Mouse (Mus musculus) olfactory bulb, adult 2 months (tissue): ENCODE data around the gene Gng2. TPM values are rescaled to one million over a fixed set of nuclear protein-coding genes. Genes with fewer than 3 reads are reported as not detected.

Source experiments
- H3K27ac ChIP-seq: fragments of 200-500 bp; 2 replicates; pipeline ENCODE4 v1.5.1; 2012; ENCODE audit warnings: low read depth, low read length; ENCODE audit not compliant: insufficient read depth
- H3K4me1 ChIP-seq: fragments of 200-500 bp; 2 replicates; pipeline ENCODE4 v1.6.1; 2012; ENCODE audit warnings: low read length; ENCODE audit not compliant: control insufficient read depth, insufficient read depth
- H3K4me3 ChIP-seq: fragments of 200-500 bp; 2 replicates; pipeline ENCODE4 v1.5.1; 2012; ENCODE audit warnings: mild to moderate bottlenecking, low read depth, low read length, moderate library complexity; ENCODE audit not compliant: insufficient read depth
- CTCF ChIP-seq: fragments of 200-500 bp; IDR thresholded peaks from 2 replicates; pipeline ENCODE4 v1.5.1; 2012; ENCODE audit warnings: low read depth, mild to moderate bottlenecking, low read length, moderate library complexity; ENCODE audit not compliant: insufficient read depth
- POLR2A ChIP-seq: fragments of 200-500 bp; IDR thresholded peaks from 2 replicates; pipeline ENCODE4 v1.6.1; 2012; ENCODE audit warnings: mild to moderate bottlenecking, low read depth, low read length, moderate library complexity; ENCODE audit not compliant: insufficient read depth
- WGBS: fragments of 180-500 bp; shearing (Covaris S2); methylation state at CpG from one replicate; pipeline ENCODE4 v1.1.7; 2018; 5-methylcytosine and 5-hydroxymethylcytosine counted together
- polyA plus RNA-seq: library from polyadenylated mRNA; stranded (reverse); fragments of >200 nt; gene quantifications from 2 replicates; pipeline ENCODE4 v1.2.4, GENCODE M21; 2012; ENCODE audit warnings: low replicate concordance; ENCODE audit not compliant: missing spikeins, insufficient read depth, insufficient read length

The Gng2 gene
- polyA plus RNA-seq, 1 experiment = not detected

- Histone ChIP-seq H3K4me1 (peaks cover 25% of the 10 kb centered on the region), H3K4me3 (no peak overlapping the region), H3K27ac (peak overlapping the region; percentile 75; the same call in 1 of the 2 replicates)
- WGBS = 50% methylated on average over 8 of the region's 8 CpGs
- TF ChIP-seq CTCF = no peak
- TF ChIP-seq POLR2A = no peak
Measured at GRCm38 (mm10) chr14:19985912-19986613, 8.6 kb upstream of the Gng2 start.

GRCm38 (mm10) chr14:19985107-19985911 is 7.9 kb upstream of the Gng2 start:
- Histone ChIP-seq H3K27ac (peak overlapping the region; percentile 8), H3K4me3 (no peak overlapping the region), H3K4me1 (peaks cover 25% of the 10 kb centered on the region)
- no peak for TF ChIP-seq CTCF
- TF ChIP-seq POLR2A = no peak
- 20% methylated on average over 13 of the region's 13 CpGs for WGBS

GRCm38 (mm10) chr14:19976421-19977270 is 781 bp downstream of the Gng2 start:
- peak overlapping the region; percentile 51 for H3K4me3 ChIP-seq
- peak overlapping the region; percentile 39 for H3K27ac ChIP-seq
- WGBS = 8% methylated on average over 24 of the region's 24 CpGs
- 0 out of 2 replicates have a peak, but pooled peaks cover 9% of the 10 kb centered on the region for H3K4me1 ChIP-seq
- no peak for TF ChIP-seq POLR2A
- TF ChIP-seq CTCF = no peak

- TF ChIP-seq POLR2A (no peak), CTCF (no peak)
- Histone ChIP-seq H3K27ac (no peak overlapping the region; the same call in 1 of the 2 replicates), H3K4me3 (peak overlapping the region; percentile 38), H3K4me1 (0 out of 2 replicates have a peak, but pooled peaks cover 9% of the 10 kb centered on the region)
- WGBS = 32% methylated on average over 11 of the region's 11 CpGs
Measured at GRCm38 (mm10) chr14:19974978-19975493, 2.4 kb downstream of the Gng2 start.

GRCm38 (mm10) chr14:19974429-19974828 is 3.0 kb downstream of the Gng2 start:
- H3K27ac ChIP-seq = no peak overlapping the region
- WGBS = 46% methylated on average over 5 of the region's 5 CpGs
- 0 out of 2 replicates have a peak, but pooled peaks cover 9% of the 10 kb centered on the region for H3K4me1 ChIP-seq
- TF ChIP-seq CTCF (no peak), POLR2A (no peak)
- no peak overlapping the region for H3K4me3 ChIP-seq

GRCm38 (mm10) chr14:19972316-19973029 is 5.0 kb downstream of the Gng2 start:
- WGBS = 88% methylated on average over 13 of the region's 13 CpGs
- TF ChIP-seq CTCF = no peak
- no peak for TF ChIP-seq POLR2A
- Histone ChIP-seq H3K4me3 (no peak overlapping the region), H3K4me1 (peaks cover 9% of the 10 kb centered on the region; the same call in 1 of the 2 replicates), H3K27ac (no peak overlapping the region)

GRCm38 (mm10) chr14:19970845-19971244 is 6.6 kb downstream of the Gng2 start:
- no peaks in the 10 kb centered on the region; the same call in 1 of the 2 replicates for H3K4me1 ChIP-seq
- no peak overlapping the region for H3K4me3 ChIP-seq
- 41% methylated on average over 3 of the region's 3 CpGs for WGBS
- TF ChIP-seq CTCF = no peak
- TF ChIP-seq POLR2A = no peak
- no peak overlapping the region for H3K27ac ChIP-seq
